Mouse (Mus musculus) liver (tissue): ENCODE results near the gene 1600014C10Rik.

ENCODE experiments used
- DNase-seq: peaks from one replicate; pipeline ENCODE4 v3.0.0-alpha.2; 2020; ENCODE audit warnings: mixed read lengths

The 1600014C10Rik gene

GRCm38 (mm10) chr7:38217417-38218171 lies 34.6 kb downstream of the 1600014C10Rik start:
- no peak for DNase-seq

DNA sequence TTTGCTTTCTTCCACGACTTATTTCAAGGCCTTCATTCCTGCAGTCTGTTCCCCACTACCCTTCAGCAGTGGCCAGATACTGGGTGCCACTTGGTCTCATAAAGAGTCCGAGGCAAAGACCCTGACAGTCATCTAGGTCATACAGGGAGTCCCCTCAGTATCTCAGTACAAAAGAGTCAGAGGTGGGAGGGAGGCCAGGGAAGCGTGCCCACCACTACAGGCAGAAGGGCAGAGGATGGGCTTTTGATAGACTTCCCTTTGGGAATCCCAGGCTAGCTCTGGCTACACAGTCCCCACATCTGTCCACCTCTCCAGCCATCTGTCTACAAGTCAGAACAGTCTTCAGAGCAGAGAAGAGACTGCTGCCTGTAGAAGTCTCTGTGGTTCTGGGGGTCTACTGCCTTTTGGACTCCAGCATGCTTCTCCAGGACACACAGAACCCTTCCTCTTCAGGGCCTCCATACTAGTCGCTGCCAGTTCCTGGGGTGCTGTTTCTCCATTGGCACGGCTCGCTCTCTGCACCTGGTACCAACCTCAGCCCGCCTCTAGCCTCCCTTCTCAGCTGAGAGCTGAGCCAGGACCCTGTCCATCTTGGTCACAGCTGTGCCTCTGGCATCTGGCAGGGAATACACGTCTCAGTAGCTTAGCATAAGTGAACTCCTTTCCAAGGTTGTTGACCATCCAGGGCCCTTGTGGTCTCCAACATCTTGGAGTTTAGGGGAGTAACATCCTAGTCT lies 35.8 kb downstream of the 1600014C10Rik start:
- no peak for DNase-seq

DNA sequence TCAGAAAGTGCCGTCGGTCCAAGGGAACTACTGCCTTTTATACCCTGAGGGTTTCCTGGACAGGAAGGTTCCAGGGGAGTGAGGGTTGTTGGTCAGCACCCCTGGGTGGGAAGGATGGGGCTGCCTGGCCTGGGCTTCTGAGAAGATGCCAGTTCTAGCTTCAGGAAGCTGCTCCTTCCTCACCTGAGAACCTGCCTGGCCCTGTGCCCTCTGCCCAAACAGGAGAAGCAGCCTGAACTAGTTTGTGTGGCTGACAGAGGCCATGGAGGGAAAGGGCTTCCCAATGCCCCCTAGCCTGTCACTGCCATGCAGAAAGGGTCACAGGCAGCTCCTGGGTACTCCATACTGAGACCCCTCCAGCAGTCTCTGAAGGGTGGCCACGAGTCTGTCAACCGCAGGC lies 36.5 kb downstream of the 1600014C10Rik start:
- no peak for DNase-seq

- no peak for DNase-seq
Observed at GRCm38 (mm10) chr7:38220866-38221265, 37.8 kb downstream of the 1600014C10Rik start.

DNA sequence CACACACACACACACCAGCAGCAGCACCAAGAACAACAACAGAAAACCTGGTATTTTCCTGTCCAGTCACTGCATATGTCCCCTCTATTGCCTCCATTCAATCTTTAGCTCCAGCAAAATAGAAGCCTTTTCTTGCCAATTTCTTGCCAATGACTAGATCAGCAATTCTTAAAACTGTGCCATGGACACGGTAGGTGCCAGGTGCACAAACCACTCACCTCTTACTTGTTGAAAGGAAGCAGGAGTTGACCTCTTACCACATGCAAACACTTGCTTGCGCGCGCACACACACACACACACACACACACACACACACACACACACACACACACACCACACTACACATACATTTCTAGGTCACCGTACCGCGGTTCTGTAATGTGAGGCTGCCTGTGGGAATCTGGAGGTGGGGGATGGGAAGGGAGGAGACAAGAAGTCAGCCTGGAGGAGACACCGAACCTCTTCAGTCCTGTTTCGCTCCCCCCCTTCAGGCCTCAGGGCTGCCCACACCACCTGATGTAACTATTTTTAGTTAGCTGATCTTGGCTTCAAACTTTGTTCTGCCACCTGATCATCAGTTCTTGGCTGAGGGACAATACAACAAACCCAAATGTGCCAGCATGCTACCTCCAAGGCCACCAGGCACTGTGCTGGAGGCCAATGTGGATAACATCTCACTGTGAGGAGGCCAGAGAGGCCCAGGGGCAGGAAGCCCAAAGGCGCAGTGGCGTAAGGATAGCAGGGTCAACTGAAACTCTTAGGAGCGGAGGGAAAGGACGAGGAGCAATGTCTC lies 41.8 kb downstream of the 1600014C10Rik start:
- DNase-seq, result no peak

DNA sequence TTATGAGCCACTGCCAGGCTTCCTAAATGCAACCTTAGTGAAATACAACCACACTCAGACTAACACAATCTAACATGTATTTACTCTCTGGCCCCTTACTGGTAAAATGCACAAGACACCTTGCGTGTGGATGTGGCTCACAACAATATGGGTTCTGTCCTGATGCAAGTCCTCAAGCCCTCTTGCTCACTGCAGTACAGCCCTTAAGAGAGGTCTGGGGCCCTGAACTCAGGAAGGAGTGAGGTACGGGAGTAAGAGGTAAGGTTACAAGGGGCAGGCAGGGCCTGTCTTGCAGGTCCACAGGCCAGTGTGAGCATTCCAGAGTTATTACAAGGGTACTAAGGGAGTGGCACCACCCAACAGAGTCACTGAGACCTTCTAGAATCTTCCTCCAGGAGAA lies 43.2 kb downstream of the 1600014C10Rik start:
- DNase-seq, result no peak

DNA sequence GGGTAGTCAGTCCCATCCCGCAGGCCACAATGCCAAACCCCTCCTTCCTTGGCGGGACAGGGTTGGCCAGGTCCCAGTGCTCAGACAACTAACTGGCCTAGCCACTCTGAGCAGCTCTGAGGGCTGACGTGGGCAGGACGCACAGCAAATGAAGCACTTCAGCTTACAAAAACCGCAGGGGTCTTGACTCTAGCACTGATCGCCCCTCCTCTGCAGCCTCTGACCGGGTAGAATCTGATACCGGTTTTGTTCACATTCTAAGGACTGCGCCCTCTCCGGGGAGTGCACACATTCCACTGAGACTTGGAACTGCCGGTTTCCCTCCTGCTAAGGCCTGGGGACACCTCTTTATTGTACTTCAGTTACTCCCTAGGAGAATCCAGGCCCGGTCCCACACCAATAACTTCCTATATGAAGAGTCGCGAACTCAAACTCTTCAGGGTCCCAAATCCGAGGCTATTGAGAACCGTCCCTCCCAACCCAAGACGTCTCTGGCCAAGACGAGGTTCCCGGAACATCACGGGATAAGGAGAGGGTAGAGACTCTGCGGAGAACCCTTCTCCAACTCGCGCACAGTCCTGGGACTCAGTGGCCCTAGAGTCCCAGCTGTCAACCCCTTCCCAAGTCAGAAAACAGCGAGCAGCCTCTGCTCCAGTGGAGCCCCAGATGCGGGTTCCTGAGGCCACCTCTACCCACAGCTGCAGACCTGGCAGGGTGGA lies 44.3 kb downstream of the 1600014C10Rik start:
- peak; percentile 30 for DNase-seq

- DNase-seq, result peak; percentile 91
Observed at GRCm38 (mm10) chr7:38227900-38228298, 44.9 kb downstream of the 1600014C10Rik start, which contains the start of gene Plekhf1. Gene Plekhf1 (minus strand): TSS chr7:38228016.

GRCm38 (mm10) chr7:38228329-38228728 lies 45.3 kb downstream of the 1600014C10Rik start:
- no peak for DNase-seq

- DNase-seq, result no peak
Observed at GRCm38 (mm10) chr7:38230285-38230684, 47.3 kb downstream of the 1600014C10Rik start.

DNA sequence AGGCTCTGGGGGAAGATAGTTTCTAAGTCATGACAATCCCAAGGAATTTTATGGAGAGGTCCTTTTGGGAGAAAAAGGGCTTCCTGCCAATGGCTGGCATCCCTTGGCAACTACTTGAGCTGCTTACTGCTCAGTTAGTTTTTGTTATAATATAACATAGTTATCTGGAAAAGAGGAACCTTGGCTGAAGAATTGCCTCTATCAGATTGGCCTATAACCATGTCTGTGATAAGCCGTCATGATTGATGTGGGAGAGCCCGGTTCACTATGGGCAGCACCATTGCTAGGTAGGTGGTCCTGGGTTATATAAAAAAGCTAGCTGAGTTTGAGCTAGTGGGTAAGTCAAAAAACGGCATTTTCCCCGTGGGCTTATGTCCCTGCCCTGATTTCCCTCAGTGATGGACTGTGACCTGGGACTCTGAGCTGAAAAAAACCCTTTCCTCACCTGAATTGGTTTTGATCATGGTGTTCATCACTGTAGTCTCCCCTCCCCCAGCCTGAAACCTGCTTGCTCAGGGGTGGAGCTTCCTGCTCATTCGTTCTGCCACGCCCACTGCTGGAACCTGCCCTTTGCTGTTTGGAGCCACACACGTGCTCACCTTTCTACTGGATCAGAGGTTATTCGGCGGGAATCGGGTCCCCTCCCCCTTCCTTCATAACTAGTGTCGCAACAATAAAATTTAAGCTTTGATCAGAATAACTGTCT lies 53.5 kb downstream of the 1600014C10Rik start:
- DNase-seq, result no peak

DNA sequence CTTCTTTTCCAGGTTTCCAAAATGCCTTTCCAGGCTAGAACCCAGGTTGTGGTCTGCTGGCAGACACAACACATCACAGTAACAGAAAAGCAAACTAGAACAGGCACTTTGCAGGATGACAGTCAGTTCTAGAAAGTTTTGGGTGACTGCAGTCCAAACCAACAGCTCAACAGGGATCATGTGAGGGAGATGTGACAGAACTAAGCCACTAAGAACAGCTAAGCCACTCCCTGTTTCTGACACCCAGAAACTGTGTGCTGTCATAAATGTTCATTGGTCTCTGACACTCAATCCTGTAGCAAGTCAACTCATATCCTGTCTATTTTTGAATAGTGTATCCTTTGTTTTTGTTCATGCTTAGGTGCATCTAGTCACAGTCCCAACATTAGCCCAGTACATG lies 54.1 kb downstream of the 1600014C10Rik start:
- no peak for DNase-seq

GRCm38 (mm10) chr7:38242417-38242816 lies 59.4 kb downstream of the 1600014C10Rik start:
- DNase-seq, result no peak
